Mouse (Mus musculus): ENCODE results near the gene Cd300lg. TPM values are rescaled to one million over a fixed set of nuclear protein-coding genes. Genes with fewer than 3 reads are reported as not detected.

Cd300lg gene
- total and polyA plus RNA-seq, 3 experiments: 0.08 to 0.26 TPM; not detected in 1

DNA sequence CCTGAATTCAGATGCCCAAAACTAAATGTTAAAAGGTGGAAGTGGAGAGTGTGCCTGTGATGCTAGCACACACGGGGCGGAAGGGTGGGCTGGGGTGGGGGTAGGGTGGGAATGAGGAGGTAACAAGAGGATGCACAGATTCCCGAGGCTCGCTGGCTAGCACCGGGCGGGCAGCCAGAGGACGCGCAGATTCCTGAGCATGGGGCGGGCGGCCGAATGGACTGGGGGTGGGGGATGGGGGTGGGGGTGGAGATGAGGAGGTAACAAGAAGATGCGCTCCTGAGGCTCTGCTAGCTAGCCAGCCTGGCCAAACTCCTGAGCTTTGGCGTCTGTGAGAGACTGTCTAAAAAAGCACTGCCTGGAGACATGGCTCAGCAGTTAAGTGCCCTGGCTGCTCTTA lies 29.1 kb downstream of the Cd300lg start:
- peaks cover 5 to 9% of the 10 kb centered on the region in 2 experiments; a peak in 2 of 4 replicates for H3K4me1 ChIP-seq (ENCODE audit: control insufficient read depth in 1 of 2, insufficient read depth in 2 of 2, low read length in 2 of 2)
- no peaks in the 10 kb centered on the region for H3K9me3 ChIP-seq (replicated peaks; ENCODE audit: insufficient read depth, low read length)
- DNase-seq (ENCODE audit: low read depth, low spot score): no peak
- H3K4me3 ChIP-seq (ENCODE audit: control insufficient read depth in 1 of 2, insufficient read depth in 1 of 2, low read depth in 2 of 2, low read length in 2 of 2): no peak overlapping the region
- peaks cover 0 to 4% of the 10 kb centered on the region in 2 experiments; a peak in 2 of 4 replicates for H3K36me3 ChIP-seq (ENCODE audit: control insufficient read depth in 1 of 2, insufficient read depth in 2 of 2, low read length in 2 of 2)
- no peak overlapping the region for H3K9ac ChIP-seq (ENCODE audit: control insufficient read depth, low read depth, low read length, poor library complexity, severe bottlenecking)
- H3K79me2 ChIP-seq (ENCODE audit: control insufficient read depth, insufficient read depth, low read length, poor library complexity): no peaks in the 10 kb centered on the region
- H3K27ac ChIP-seq (ENCODE audit: control insufficient read depth, low read depth, low read length): no peak overlapping the region
- no peak for TF ChIP-seq MAZ (IDR thresholded peaks at IDR 0.05; ENCODE audit: low read depth, low read length)
- TF ChIP-seq MAFK (IDR thresholded peaks at IDR 0.05; ENCODE audit: borderline replicate concordance, low read depth, low read length): no peak
- no peak for TF ChIP-seq NRF1 (IDR thresholded peaks at IDR 0.05; ENCODE audit: insufficient read depth, low read depth, low read length, poor library complexity, severe bottlenecking)
- TF ChIP-seq EP300 (IDR thresholded peaks at IDR 0.05; ENCODE audit: low read depth in 1 of 2, low read length in 2 of 2): no peak
- TF ChIP-seq JUND (IDR thresholded peaks at IDR 0.05; ENCODE audit: low read depth, low read length): no peak
- TF ChIP-seq GABPA (IDR thresholded peaks at IDR 0.05; ENCODE audit: low read depth, low read length): no peak
- TF ChIP-seq ETS1 (IDR thresholded peaks at IDR 0.05; ENCODE audit: low read depth, low read length): no peak
- TF ChIP-seq MYC (IDR thresholded peaks at IDR 0.05; ENCODE audit: low read depth, low read length): no peak
- no peak for TF ChIP-seq TCF12 (IDR thresholded peaks at IDR 0.05; ENCODE audit: low read depth, low read length)
- no peak for TF ChIP-seq UBTF (IDR thresholded peaks at IDR 0.05; ENCODE audit: borderline replicate concordance, insufficient read depth, low read depth, low read length)
- TF ChIP-seq ZKSCAN1 (IDR thresholded peaks at IDR 0.05; ENCODE audit: low read depth, low read length): no peak
- TF ChIP-seq ELF1 (IDR thresholded peaks at IDR 0.05; ENCODE audit: low read depth, low read length): no peak
- no peaks in the 10 kb centered on the region for H3K27me3 ChIP-seq (ENCODE audit: control insufficient read depth in 1 of 2, insufficient read depth in 2 of 2, low read length in 2 of 2)

DNA sequence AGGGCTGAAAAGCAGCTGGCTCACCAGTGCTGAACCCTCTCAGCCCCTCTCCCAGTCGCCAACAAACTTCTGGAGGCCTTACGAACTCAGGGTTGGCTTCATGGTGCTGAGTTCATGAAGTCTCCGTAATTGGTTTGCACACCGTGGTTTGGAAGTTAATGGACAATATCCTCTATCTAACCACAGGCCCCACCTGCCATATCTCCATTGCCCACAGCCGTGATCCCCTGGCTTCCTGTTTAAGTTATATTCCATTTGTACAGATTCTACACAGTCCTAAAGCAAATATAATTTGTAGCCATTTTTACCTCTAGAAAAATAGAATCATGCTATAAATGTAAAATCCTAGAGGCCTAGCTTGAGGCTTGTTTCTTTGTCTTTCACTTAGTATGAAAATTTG lies 31.4 kb downstream of the Cd300lg start:
- peak; percentile 54 for DNase-seq (ENCODE audit: low read depth, low spot score)
- Histone ChIP-seq H3K27me3 (ENCODE audit: control insufficient read depth in 1 of 2, insufficient read depth in 2 of 2, low read length in 2 of 2) (no peaks in the 10 kb centered on the region), H3K4me1 (ENCODE audit: control insufficient read depth in 1 of 2, insufficient read depth in 2 of 2, low read length in 2 of 2) (peaks cover 5 to 9% of the 10 kb centered on the region in 2 experiments; a peak in 2 of 4 replicates), H3K36me3 (ENCODE audit: control insufficient read depth in 1 of 2, insufficient read depth in 2 of 2, low read length in 2 of 2) (peaks cover 0 to 4% of the 10 kb centered on the region in 2 experiments; a peak in 2 of 4 replicates), H3K4me3 (ENCODE audit: control insufficient read depth in 1 of 2, insufficient read depth in 1 of 2, low read depth in 2 of 2, low read length in 2 of 2) (no peak overlapping the region), H3K79me2 (ENCODE audit: control insufficient read depth, insufficient read depth, low read length, poor library complexity) (no peaks in the 10 kb centered on the region), H3K9ac (ENCODE audit: control insufficient read depth, low read depth, low read length, poor library complexity, severe bottlenecking) (no peak overlapping the region), H3K9me3 (replicated peaks; ENCODE audit: insufficient read depth, low read length) (no peaks in the 10 kb centered on the region), H3K27ac (ENCODE audit: control insufficient read depth, low read depth, low read length) (no peak overlapping the region)
- TF ChIP-seq MEF2A (IDR thresholded peaks at IDR 0.05; ENCODE audit: extremely low read depth, insufficient replicate concordance, low read depth, low read length, poor library complexity, severe bottlenecking): no peak
- TF ChIP-seq TAL1 (IDR thresholded peaks at IDR 0.05; ENCODE audit: low read length): no peak
- no peak for TF ChIP-seq ZC3H11A (IDR thresholded peaks at IDR 0.05; ENCODE audit: low read depth, low read length)
- no peak for TF ChIP-seq KAT2A (conservative IDR thresholded peaks at IDR 0.05; ENCODE audit: low read depth, low read length)
- TF ChIP-seq MAX (IDR thresholded peaks at IDR 0.05; ENCODE audit: low read length): no peak
- no peak for TF ChIP-seq MXI1 (IDR thresholded peaks at IDR 0.05; ENCODE audit: low read depth, low read length)
- TF ChIP-seq JUND (IDR thresholded peaks at IDR 0.05; ENCODE audit: low read depth, low read length): no peak
- no peak for TF ChIP-seq SIN3A (IDR thresholded peaks at IDR 0.05; ENCODE audit: low read length)
- peak; percentile 29; the same call in 1 of the 2 replicates for TF ChIP-seq MAFK (IDR thresholded peaks at IDR 0.05; ENCODE audit: borderline replicate concordance, low read depth, low read length)
- peak; percentile 61 for TF ChIP-seq EP300 (IDR thresholded peaks at IDR 0.05; ENCODE audit: low read depth in 1 of 2, low read length in 2 of 2)
- peak; percentile 49; the same call in 1 of the 2 replicates for TF ChIP-seq GATA1 (IDR thresholded peaks at IDR 0.05; ENCODE audit: low read depth, low read length)
- no peak for TF ChIP-seq MYB (IDR thresholded peaks at IDR 0.05; ENCODE audit: low read depth, low read length)
- no peak for TF ChIP-seq ELF1 (IDR thresholded peaks at IDR 0.05; ENCODE audit: low read depth, low read length)
- TF ChIP-seq USF1 (IDR thresholded peaks at IDR 0.05; ENCODE audit: low read depth, low read length): no peak
- TF ChIP-seq ZKSCAN1 (IDR thresholded peaks at IDR 0.05; ENCODE audit: low read depth, low read length): no peak
- TF ChIP-seq CTCF (IDR thresholded peaks at IDR 0.05 in 2 of 3, conservative IDR thresholded peaks at IDR 0.05 in 1 of 3; ENCODE audit: control insufficient read depth in 1 of 3, insufficient read depth in 1 of 3, low read depth in 2 of 3, low read length in 3 of 3, poor library complexity in 1 of 3, severe bottlenecking in 1 of 3): no peak
- peak; percentile 67; the same call in 1 of the 2 replicates for TF ChIP-seq RCOR1 (IDR thresholded peaks at IDR 0.05; ENCODE audit: low read depth, low read length)
- no peak for TF ChIP-seq NRF1 (IDR thresholded peaks at IDR 0.05; ENCODE audit: insufficient read depth, low read depth, low read length, poor library complexity, severe bottlenecking)
- no peak for TF ChIP-seq TBP (IDR thresholded peaks at IDR 0.05; ENCODE audit: low read depth, low read length)
- TF ChIP-seq BHLHE40 (IDR thresholded peaks at IDR 0.05; ENCODE audit: borderline replicate concordance, low read depth, low read length): 0 out of 2 replicates have a peak, but pooled peaks have one; percentile 21
- no peak for TF ChIP-seq MYC (IDR thresholded peaks at IDR 0.05; ENCODE audit: low read depth, low read length)
- no peak for TF ChIP-seq MAZ (IDR thresholded peaks at IDR 0.05; ENCODE audit: low read depth, low read length)
- TF ChIP-seq UBTF (IDR thresholded peaks at IDR 0.05; ENCODE audit: borderline replicate concordance, insufficient read depth, low read depth, low read length): no peak
- 0 out of 2 replicates have a peak, but pooled peaks have one; percentile 24 for TF ChIP-seq ETS1 (IDR thresholded peaks at IDR 0.05; ENCODE audit: low read depth, low read length)

Measured in MEL (cell line).